Mouse (Mus musculus): ENCODE data around the gene Wdr90. TPM values are rescaled to one million over a fixed set of nuclear protein-coding genes. Genes with fewer than 3 reads are reported as not detected.

Wdr90 gene
- polyA plus RNA-seq, 1 experiment from 2014 or later = 3.4 TPM

GRCm38 (mm10) chr17:25839455-25840235 lies 21.7 kb downstream of the Wdr90 start:
- H3K4me2 ChIP-seq (ENCODE audit: low read depth, low read length) = 0 out of 2 replicates have a peak overlapping the region, but pooled peaks have one; percentile 38
- WGBS (ENCODE audit: insufficient replicate concordance) = 70% methylated on average over 14 of the region's 14 CpGs
- H3K27me3 ChIP-seq (ENCODE audit: insufficient read depth, low read length) = no peaks in the 10 kb centered on the region
- TF ChIP-seq EP300 (IDR thresholded peaks at IDR 0.05; ENCODE audit: low read depth) (no peak), CTCF (IDR thresholded peaks at IDR 0.05; ENCODE audit: low read depth) (no peak)
- no peak overlapping the region for H3K4me3 ChIP-seq (ENCODE audit: low read depth, low read length)
- ATAC-seq = peak; percentile 67
- no peaks in the 10 kb centered on the region for H3K9me3 ChIP-seq (ENCODE audit: low read length)
- peaks cover 43% of the 10 kb centered on the region for H3K4me1 ChIP-seq (ENCODE audit: insufficient read depth)
- no peak overlapping the region for H3K9ac ChIP-seq (replicated peaks)
- no peak for DNase-seq
- H3K36me3 ChIP-seq (replicated peaks; ENCODE audit: insufficient read depth, low read length) = peaks cover 44% of the 10 kb centered on the region
- peak overlapping the region; percentile 82 for H3K27ac ChIP-seq (ENCODE audit: low read depth)

DNA sequence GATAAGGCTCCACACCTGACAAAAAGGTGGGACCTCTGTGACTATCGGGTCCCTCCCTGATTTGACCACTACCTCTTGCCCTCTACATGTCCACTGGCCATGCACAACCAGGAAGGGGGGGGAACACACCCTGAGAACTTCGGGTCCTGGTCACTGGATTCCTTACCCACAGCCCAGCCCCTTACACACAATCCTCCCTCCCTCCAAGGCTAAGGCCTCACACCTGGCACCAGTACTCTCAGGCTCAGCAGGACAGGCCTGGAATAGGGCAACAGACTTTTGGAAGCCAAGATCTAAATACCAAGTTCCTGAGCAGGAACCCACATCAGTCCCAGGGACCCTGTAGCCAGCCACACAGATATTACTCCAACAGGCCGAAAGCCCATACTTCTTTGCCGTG lies 22.4 kb downstream of the Wdr90 start:
- H3K9ac ChIP-seq (replicated peaks) = no peak overlapping the region

GRCm38 (mm10) chr17:25837533-25837932 lies 23.8 kb downstream of the Wdr90 start:
- H3K4me3 ChIP-seq (ENCODE audit: low read depth, low read length) = no peak overlapping the region
- H3K9ac ChIP-seq (replicated peaks) = no peak overlapping the region
- no peaks in the 10 kb centered on the region for H3K9me3 ChIP-seq (ENCODE audit: low read length)
- peaks cover 42% of the 10 kb centered on the region for H3K4me1 ChIP-seq (ENCODE audit: insufficient read depth)
- H3K27me3 ChIP-seq (ENCODE audit: insufficient read depth, low read length) = no peaks in the 10 kb centered on the region
- 42% methylated on average over 3 of the region's 3 CpGs for WGBS (ENCODE audit: insufficient replicate concordance)
- peaks cover 43% of the 10 kb centered on the region for H3K36me3 ChIP-seq (replicated peaks; ENCODE audit: insufficient read depth, low read length)
- no peak overlapping the region for H3K27ac ChIP-seq (ENCODE audit: low read depth)
- no peak for ATAC-seq
- peak overlapping the region; percentile 76; the same call in 1 of the 2 replicates for H3K4me2 ChIP-seq (ENCODE audit: low read depth, low read length)
- DNase-seq = no peak
- TF ChIP-seq EP300 (IDR thresholded peaks at IDR 0.05; ENCODE audit: low read depth) (no peak), CTCF (IDR thresholded peaks at IDR 0.05; ENCODE audit: low read depth) (no peak)

More for the DNA sequence above, 22.4 kb downstream of the Wdr90 start:
- TF ChIP-seq CTCF (IDR thresholded peaks at IDR 0.05; ENCODE audit: low read depth) (no peak), EP300 (IDR thresholded peaks at IDR 0.05; ENCODE audit: low read depth) (no peak)
- H3K27me3 ChIP-seq (ENCODE audit: insufficient read depth, low read length) = no peaks in the 10 kb centered on the region
- H3K4me3 ChIP-seq (ENCODE audit: low read depth, low read length) = no peak overlapping the region
- DNase-seq (no peak), ATAC-seq (no peak)
- H3K9me3 ChIP-seq (ENCODE audit: low read length) = no peaks in the 10 kb centered on the region
- H3K36me3 ChIP-seq (replicated peaks; ENCODE audit: insufficient read depth, low read length) = peaks cover 44% of the 10 kb centered on the region
- peaks cover 48% of the 10 kb centered on the region for H3K4me1 ChIP-seq (ENCODE audit: insufficient read depth)
- H3K27ac ChIP-seq (ENCODE audit: low read depth) = peak overlapping the region; percentile 82
- H3K4me2 ChIP-seq (ENCODE audit: low read depth, low read length) = no peak overlapping the region
- WGBS (ENCODE audit: insufficient replicate concordance) = 79% methylated on average over 4 of the region's 4 CpGs

DNA sequence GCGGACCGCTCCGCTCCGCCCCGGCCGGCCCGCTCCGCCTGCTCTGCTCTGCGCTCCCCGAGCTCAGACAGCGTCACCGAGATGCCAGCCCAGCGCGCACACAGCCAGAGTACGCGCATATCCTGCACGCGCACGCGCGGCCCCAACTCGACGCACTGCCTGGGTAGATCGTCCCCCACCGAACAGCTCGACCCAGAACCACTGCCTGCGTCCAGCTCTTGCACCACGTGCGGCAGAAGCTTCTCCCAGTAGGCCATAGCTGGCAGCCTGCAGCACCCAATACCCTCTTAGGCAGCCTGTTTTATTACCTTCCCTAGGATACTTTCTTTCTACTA lies 24.3 kb downstream of the Wdr90 start, which contains the start of gene Rhbdl1:
Rhbdl1 (minus strand) TSS at position 220 of the 335 bp plus-strand sequence.
- DNase-seq (peak; percentile 69), ATAC-seq (no peak)
- H3K4me1 ChIP-seq (ENCODE audit: insufficient read depth) = peaks cover 44% of the 10 kb centered on the region
- no peak within 1 kb of the TSS for H3K27ac ChIP-seq (ENCODE audit: low read depth)
- peak within 1 kb of the TSS; percentile 21; the same call in 1 of the 2 replicates for H3K4me3 ChIP-seq (ENCODE audit: low read depth, low read length)
- H3K9ac ChIP-seq (replicated peaks) = peak within 1 kb of the TSS; percentile 47; the same call in 1 of the 2 replicates
- WGBS (ENCODE audit: insufficient replicate concordance) = 5% methylated on average over 20 of the region's 29 CpGs
- TF ChIP-seq EP300 (IDR thresholded peaks at IDR 0.05; ENCODE audit: low read depth) (no peak), CTCF (IDR thresholded peaks at IDR 0.05; ENCODE audit: low read depth) (no peak)
- no peaks in the 10 kb centered on the region for H3K27me3 ChIP-seq (ENCODE audit: insufficient read depth, low read length)
- H3K36me3 ChIP-seq (replicated peaks; ENCODE audit: insufficient read depth, low read length) = peaks cover 38% of the 10 kb centered on the region
- H3K9me3 ChIP-seq (ENCODE audit: low read length) = no peaks in the 10 kb centered on the region
- H3K4me2 ChIP-seq (ENCODE audit: low read depth, low read length) = peak within 1 kb of the TSS; percentile 76

DNA sequence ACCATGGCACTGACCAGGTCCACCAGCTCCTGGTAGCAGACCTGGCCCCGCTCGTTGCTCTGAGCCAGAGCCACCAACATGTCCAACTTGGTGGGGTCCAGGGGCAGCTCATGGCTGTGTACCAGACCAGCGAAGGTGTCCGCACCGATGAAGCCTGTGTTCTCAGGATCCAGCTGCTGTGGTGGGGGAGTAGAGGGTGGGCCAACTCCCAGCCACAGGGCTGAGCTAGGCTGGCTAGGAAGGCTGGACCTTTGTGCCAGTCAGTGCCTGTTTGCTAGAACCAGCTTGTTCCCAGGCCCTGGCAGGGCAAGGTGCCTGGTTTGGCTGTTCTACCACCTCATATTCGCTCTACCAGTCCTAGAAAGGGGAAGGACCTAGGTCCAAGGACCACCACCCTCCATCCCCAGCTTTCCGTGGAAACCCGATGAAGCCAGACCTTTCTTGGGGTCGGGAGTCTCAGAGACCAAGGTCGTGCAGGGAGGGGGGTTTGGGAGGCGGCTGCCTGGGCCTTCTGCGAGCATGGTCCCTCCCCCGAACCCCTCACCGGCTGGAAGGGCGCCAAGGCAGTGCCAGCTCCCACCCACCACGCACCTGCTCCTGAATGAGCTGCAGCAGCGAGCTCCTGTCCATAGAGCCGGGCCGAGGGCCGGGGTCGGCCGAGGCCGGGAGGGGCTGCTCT lies 24.8 kb downstream of the Wdr90 start:
- Histone ChIP-seq H3K4me1 (ENCODE audit: insufficient read depth) (peaks cover 49% of the 10 kb centered on the region), H3K9me3 (ENCODE audit: low read length) (no peaks in the 10 kb centered on the region), H3K27ac (ENCODE audit: low read depth) (no peak overlapping the region), H3K4me2 (ENCODE audit: low read depth, low read length) (peak overlapping the region; percentile 76), H3K36me3 (replicated peaks; ENCODE audit: insufficient read depth, low read length) (peaks cover 35% of the 10 kb centered on the region), H3K4me3 (ENCODE audit: low read depth, low read length) (peak overlapping the region; percentile 21; the same call in 1 of the 2 replicates), H3K9ac (replicated peaks) (peak overlapping the region; percentile 47; the same call in 1 of the 2 replicates), H3K27me3 (ENCODE audit: insufficient read depth, low read length) (no peaks in the 10 kb centered on the region)
- no peak for ATAC-seq
- WGBS (ENCODE audit: insufficient replicate concordance) = 29% methylated on average over 20 of the region's 23 CpGs
- TF ChIP-seq EP300 (IDR thresholded peaks at IDR 0.05; ENCODE audit: low read depth) (no peak), CTCF (IDR thresholded peaks at IDR 0.05; ENCODE audit: low read depth) (no peak)
- no peak for DNase-seq

GRCm38 (mm10) chr17:25835816-25836215 lies 25.5 kb downstream of the Wdr90 start:
- WGBS (ENCODE audit: insufficient replicate concordance) = 91% methylated on average over 16 of the region's 16 CpGs
- peak overlapping the region; percentile 18; the same call in 1 of the 2 replicates for H3K4me2 ChIP-seq (ENCODE audit: low read depth, low read length)
- TF ChIP-seq EP300 (IDR thresholded peaks at IDR 0.05; ENCODE audit: low read depth) (no peak), CTCF (IDR thresholded peaks at IDR 0.05; ENCODE audit: low read depth) (no peak)
- peaks cover 54% of the 10 kb centered on the region for H3K4me1 ChIP-seq (ENCODE audit: insufficient read depth)
- H3K27ac ChIP-seq (ENCODE audit: low read depth) = no peak overlapping the region
- no peak for ATAC-seq
- no peak overlapping the region for H3K4me3 ChIP-seq (ENCODE audit: low read depth, low read length)
- H3K9me3 ChIP-seq (ENCODE audit: low read length) = no peaks in the 10 kb centered on the region
- DNase-seq = no peak
- no peaks in the 10 kb centered on the region for H3K27me3 ChIP-seq (ENCODE audit: insufficient read depth, low read length)
- H3K36me3 ChIP-seq (replicated peaks; ENCODE audit: insufficient read depth, low read length) = peaks cover 35% of the 10 kb centered on the region
- H3K9ac ChIP-seq (replicated peaks) = no peak overlapping the region

Data from liver, postnatal 0 days (tissue).